16 mouse cellular contexts compared by ENCODE assay signal in the genomic region with DNA sequence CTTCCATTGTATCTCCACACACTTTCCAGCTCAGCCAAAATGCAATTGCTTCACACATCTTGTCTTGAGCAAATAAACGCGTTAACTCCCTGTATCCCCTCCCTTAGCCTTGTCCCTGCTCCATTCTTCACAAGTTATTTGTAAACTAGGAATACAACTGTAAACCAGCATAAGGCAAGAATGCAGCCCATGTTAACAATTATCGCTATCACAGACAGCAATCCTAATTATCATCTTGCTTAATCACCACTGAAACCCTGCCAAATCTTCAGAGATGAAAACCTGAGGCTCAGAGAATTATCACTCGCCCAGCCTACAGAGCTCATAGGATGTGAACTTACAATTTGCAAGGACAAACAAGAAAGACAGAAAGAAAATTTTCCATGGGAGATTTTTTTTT.
"Had no signal": no experiment of that assay in that cellular context is flagged by ENCODE, and none has a peak within 500 bp of the region (broad histone marks: within the 10 kb centered on the region; RNA-seq: fewer than 3 reads in every experiment).

No protein-coding gene starts in this region.

- H3K9me3 ChIP-seq: kidney, embryonic 15.5 days; limb, embryonic 10.5 days; limb, embryonic 13.5 days; liver, embryonic 12.5 days; liver, embryonic 15.5 days; lung, embryonic 15.5 days had no signal

- DNase-seq: kidney, postnatal 10 days; kidney, postnatal 36 days; liver; lung, adult 18-20 months; lung, postnatal 14 days; lung, postnatal 4 days; midbrain, embryonic 14.5 days; thymus, adult 18-20 months; thymus, postnatal 36 days had no signal

- H3K27ac ChIP-seq: kidney, embryonic 15.5 days; limb, embryonic 10.5 days; limb, embryonic 13.5 days; liver, embryonic 12.5 days; liver, embryonic 15.5 days; lung, embryonic 15.5 days had no signal

- H3K4me1 ChIP-seq: limb, embryonic 10.5 days; limb, embryonic 13.5 days; liver, embryonic 12.5 days; liver, embryonic 15.5 days; lung, embryonic 15.5 days had no signal

- H3K36me3 ChIP-seq: kidney, embryonic 15.5 days; limb, embryonic 10.5 days; limb, embryonic 13.5 days; liver, embryonic 12.5 days; liver, embryonic 15.5 days; lung, embryonic 15.5 days had no signal

- H3K4me3 ChIP-seq: kidney, embryonic 15.5 days; limb, embryonic 10.5 days; limb, embryonic 13.5 days; liver, embryonic 12.5 days; liver, embryonic 15.5 days; lung, embryonic 15.5 days had no signal

- H3K9ac ChIP-seq: kidney, embryonic 15.5 days; limb, embryonic 13.5 days; liver, embryonic 12.5 days; liver, embryonic 15.5 days; lung, embryonic 15.5 days had no signal

- H3K27me3 ChIP-seq: kidney, embryonic 15.5 days; limb, embryonic 13.5 days; liver, embryonic 12.5 days; liver, embryonic 15.5 days; lung, embryonic 15.5 days had no signal

- H3K4me2 ChIP-seq: kidney, embryonic 15.5 days; limb, embryonic 13.5 days; liver, embryonic 12.5 days; liver, embryonic 15.5 days; lung, embryonic 15.5 days; midbrain, embryonic 11.5 days had no signal

- ATAC-seq: liver, embryonic 12.5 days had no signal
